Mouse (Mus musculus): ENCODE results near the gene Gm7029.
"Not testable (repeated sequence)": the region's sequence is repeated elsewhere in the genome, so short reads cannot be mapped to it uniquely, and the experiment has no call there.

The Gm7029 gene

DNA sequence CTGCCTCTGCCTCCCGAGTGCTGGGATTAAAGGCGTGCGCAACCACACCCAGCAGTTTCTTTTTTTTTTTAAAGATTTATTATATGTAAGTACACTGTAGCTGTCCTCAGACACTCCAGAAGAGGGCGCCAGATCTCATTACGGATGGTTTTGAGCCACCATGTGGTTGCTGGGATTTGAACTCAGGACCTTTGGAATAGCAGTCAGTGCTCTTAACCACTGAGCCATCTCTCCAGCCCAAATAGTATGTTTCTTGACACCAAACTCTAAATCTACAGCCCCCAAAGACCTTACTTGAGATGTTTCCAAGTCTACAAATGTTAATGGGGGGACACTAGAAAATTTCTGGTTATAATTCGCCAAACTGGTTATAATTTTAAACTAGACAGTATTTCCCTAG lies 18.3 kb downstream of the Gm7029 start:
- not testable (repeated sequence) for DNase-seq (ENCODE audit: low spot score in 2 of 2)

DNA sequence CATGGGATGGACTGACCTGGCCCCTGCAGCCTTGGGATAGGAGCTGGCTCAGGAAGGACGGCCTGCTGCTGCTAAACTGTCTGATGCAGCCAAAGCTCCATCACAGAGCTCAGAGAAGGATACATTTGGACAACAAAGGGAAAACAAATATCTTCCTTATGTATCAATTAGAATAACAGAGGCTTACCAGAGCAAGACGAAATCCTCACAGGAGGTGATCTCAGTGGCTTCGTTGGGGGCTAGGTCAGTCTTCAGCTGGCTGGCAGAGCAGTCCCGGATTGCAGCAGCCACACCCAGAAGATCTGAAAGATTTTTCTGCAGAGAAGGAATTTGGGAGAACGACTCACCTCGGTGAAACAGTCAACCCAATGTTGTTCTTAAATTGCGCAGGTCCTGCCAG lies 18.8 kb downstream of the Gm7029 start:
- DNase-seq (ENCODE audit: low spot score in 2 of 2): no peak

DNA sequence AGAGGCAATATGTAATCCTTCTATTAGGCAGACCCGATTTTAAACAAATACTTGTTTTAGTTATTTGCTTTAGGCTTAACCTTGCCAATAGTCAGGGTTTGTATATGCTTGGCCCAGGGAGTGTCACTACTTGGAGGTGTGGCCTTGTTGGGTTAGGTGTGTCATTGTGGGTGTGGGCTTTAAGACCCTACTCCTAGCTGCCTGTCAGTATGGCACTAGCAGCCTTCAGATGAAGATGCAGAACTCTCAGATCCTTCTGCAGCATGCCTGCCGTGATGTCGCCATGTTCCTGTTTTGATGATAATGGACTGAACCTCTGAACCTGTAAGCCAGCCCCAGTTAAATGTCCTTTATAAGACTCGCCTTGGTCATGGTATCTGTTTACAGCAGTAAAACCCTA lies 19.4 kb downstream of the Gm7029 start:
- DNase-seq (ENCODE audit: low spot score in 2 of 2): not testable (repeated sequence)

GRCm38 (mm10) chr17:33897114-33897794 lies 23.6 kb downstream of the Gm7029 start:
- no peak for DNase-seq (ENCODE audit: low spot score in 2 of 2)

GRCm38 (mm10) chr17:33898193-33898592 lies 24.6 kb downstream of the Gm7029 start:
- DNase-seq (ENCODE audit: low spot score in 2 of 2): not testable (repeated sequence)

GRCm38 (mm10) chr17:33899642-33900041 lies 26.0 kb downstream of the Gm7029 start:
- DNase-seq (ENCODE audit: low spot score in 2 of 2): no peak

DNA sequence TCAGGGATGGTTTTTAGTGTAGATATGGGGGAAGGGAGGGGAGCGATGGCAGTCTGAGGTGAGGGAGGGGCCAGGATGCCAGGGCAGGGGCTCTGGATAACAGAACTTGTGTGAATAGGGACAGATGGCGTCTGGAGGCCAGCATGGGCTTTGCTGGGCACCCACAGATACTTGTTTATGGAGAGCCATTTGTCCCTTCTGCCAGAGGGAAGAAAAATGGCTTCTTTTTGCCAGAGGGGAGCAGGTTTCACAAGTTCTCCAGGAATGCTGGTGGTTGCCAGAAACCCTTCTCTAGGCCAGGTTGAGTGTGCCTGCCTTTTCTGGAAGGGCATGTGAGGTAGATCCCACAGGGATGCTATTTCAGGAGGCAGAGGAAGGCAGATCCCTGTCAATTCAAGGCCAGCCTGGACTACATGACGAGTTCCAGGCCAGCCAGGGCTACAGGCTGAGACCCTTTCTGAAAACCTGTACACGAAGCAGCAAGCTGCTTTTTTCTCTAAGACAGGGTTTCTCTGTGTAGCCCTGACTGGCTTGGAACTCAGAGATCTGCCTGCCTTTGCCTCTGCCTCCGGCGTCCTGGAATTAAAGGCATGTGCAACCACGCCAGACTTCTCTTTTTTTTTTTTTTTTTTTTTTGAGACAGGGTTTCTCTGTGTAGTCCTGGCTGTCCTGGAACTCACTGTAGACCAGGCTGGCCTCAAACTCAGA lies 26.8 kb downstream of the Gm7029 start:
- no peak for DNase-seq (ENCODE audit: low spot score in 2 of 2)

- DNase-seq (ENCODE audit: low spot score in 2 of 2): no peak
These were observed 27.3 kb downstream of the Gm7029 start for GRCm38 (mm10) chr17:33900989-33901314.

- no peak for DNase-seq (ENCODE audit: low spot score in 2 of 2)
These were observed 28.0 kb downstream of the Gm7029 start for GRCm38 (mm10) chr17:33901653-33902052.

DNA sequence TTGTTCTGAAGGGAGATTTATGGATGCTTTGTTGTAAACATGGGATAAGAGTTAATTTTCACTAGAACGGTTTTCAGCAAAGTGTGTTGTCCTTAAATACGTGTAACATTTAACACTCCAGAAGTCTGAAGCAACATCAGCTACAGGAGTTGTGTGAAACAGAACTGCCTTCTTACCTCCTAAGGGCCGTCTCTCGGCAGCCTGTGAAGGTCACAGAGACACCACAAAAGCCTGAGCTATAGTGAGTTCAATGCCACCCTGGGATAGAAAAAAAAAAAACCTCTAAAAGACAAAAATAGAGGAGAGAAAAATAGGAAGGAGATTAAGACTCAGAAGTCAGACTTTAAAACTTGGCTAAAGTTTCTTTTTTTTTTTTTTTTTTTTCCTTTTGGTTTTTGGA lies 28.4 kb downstream of the Gm7029 start:
- no peak for DNase-seq (ENCODE audit: low spot score in 2 of 2)

- DNase-seq (ENCODE audit: low spot score in 2 of 2): no peak
These were observed 28.9 kb downstream of the Gm7029 start for GRCm38 (mm10) chr17:33902491-33902890.

GRCm38 (mm10) chr17:33903911-33904651 lies 30.4 kb downstream of the Gm7029 start:
- not testable (repeated sequence) for DNase-seq (ENCODE audit: low spot score in 2 of 2)

DNA sequence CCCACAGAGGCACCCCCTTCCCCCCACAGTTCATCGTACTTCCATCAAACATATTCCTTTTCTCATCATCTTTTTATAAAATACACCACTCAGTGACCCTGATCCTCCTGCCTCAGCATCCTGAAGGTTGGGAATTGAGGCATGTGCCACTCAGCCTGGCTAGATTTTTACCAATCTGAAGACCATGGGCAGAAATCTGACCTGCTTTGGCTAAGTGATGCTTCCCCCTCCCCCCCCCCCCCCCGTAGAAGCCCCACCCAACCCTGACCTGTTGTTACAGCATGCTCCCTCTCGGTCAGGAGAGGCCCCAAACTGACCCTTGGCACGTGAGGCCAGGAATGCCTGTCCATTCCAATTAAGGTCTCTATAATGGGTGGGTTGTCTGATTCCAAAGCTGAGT lies 31.2 kb downstream of the Gm7029 start, which contains the start of gene Platr17:
TSS of gene Platr17 (plus strand) at position 301 of the 400 bp plus-strand sequence.
- not testable (repeated sequence) for DNase-seq (ENCODE audit: low spot score in 2 of 2)

DNA sequence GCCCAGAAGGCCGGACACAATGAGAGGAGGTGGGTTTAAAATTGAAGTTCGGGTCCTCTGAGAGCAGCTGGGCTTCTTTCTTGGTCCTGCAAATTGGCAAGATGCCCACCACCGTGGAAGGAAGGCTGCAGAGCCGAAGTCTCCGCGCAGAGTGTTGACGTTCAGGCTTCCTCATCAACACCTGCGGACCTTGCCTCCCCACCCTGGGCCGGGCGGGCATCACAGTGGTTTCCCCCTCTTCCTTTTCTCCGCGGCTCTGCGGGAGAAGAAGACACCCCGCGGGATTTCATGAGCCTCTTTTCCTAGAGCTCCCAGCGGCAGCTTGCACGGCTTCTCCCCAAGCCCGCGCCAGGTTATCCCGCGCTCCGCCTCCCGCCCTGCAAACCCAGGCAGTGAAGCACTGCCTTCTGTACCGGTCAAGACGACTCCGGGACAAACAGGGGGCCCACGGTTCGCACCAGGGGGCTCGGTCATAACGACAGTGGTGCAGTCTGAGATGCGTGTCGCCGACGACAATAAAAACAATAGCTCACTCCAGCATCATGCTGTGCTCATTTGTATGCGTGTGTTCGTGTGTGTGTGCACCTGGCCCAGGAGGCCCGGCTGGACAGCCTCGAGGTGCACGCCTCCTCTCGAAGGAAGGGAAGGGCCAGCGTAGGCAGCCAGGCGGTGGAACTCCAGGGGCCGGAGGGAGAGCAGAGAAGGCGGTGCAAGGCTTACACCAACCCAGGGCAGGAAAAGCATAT lies 34.9 kb downstream of the Gm7029 start:
- DNase-seq (ENCODE audit: low spot score in 2 of 2): no peak

GRCm38 (mm10) chr17:33909077-33909868 lies 35.6 kb downstream of the Gm7029 start, which contains the start of gene Daxx:
Gene Daxx (plus strand): TSS chr17:33909414.
- DNase-seq (ENCODE audit: low spot score in 2 of 2): peak; percentile 98 to 99

DNA sequence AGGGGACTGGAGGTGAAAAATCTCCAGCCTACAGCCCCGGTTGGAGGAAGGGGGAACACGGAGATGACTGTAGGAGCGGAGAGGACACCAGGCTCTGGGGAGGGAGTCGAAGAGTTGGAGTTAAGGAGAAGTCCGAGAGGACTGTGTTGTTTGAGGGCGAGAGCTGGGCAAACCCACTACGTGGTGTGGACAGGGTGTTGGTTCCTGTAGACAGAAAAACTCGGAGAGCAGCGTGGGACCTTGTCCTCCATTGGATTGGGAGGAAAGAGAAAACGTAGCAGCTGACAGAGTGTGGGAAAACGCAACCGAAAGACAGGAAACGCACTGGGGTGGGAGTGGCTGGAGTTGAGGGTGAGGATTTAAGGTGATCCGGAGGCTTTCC lies 36.2 kb downstream of the Gm7029 start:
- no peak for DNase-seq (ENCODE audit: low spot score in 2 of 2)

DNA sequence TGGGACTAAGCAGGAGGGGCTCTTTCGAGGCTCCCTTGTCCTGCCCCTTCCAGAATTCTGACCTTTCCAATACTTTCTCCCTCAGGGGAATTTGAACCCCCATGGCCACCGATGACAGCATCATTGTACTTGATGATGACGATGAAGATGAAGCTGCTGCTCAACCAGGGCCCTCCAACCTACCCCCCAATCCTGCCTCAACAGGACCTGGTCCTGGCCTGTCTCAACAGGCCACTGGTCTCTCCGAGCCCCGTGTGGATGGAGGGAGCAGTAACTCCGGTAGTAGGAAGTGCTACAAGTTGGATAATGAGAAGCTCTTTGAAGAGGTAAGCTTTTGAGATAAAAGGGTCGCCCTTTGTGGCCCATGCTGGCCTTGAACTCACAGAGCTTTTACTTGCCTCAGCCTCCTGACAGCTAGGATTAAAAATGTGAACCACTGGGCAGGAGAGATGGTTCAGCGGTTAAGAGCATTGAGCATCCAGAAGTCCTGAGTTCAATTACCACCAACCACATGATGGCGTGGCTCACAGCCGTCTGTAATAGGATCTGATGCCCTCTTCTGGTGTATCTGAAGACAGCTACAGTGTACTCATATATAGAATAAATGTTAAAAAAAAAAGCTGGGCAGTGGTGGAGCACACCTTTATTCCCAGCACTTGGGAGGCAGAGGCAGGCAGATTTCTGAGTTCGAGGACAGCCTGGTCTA lies 36.9 kb downstream of the Gm7029 start:
- no peak for DNase-seq (ENCODE audit: low spot score in 2 of 2)

DNA sequence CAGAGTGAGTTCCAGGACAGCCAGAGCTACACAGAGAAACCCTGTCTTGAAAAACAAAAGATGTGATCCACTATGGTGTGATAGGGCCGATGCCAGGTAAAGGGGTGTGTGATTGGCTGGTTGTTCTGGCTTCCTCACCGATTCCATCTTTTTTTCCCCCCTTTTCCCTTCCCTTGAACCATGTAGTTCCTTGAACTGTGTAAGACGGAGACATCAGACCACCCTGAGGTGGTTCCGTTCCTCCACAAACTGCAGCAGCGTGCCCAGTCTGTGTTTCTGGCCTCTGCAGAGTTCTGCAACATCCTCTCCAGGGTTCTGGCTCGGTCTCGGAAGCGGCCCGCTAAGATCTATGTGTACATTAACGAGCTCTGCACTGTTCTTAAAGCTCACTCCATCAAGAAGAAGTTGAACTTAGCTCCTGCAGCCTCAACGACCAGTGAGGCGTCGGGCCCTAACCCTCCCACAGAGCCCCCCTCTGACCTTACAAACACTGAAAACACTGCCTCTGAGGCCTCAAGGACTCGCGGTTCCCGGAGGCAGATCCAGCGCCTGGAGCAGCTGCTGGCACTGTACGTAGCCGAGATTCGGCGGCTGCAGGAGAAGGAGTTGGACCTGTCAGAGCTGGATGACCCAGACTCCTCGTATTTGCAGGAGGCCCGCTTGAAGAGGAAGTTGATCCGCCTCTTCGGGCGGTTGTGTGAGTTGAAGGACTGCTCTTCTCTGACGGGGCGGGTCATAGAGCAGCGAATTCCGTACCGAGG lies 37.6 kb downstream of the Gm7029 start:
- peak in 1 of 2 experiments; percentile 16 for DNase-seq (ENCODE audit: low spot score in 2 of 2)

DNA sequence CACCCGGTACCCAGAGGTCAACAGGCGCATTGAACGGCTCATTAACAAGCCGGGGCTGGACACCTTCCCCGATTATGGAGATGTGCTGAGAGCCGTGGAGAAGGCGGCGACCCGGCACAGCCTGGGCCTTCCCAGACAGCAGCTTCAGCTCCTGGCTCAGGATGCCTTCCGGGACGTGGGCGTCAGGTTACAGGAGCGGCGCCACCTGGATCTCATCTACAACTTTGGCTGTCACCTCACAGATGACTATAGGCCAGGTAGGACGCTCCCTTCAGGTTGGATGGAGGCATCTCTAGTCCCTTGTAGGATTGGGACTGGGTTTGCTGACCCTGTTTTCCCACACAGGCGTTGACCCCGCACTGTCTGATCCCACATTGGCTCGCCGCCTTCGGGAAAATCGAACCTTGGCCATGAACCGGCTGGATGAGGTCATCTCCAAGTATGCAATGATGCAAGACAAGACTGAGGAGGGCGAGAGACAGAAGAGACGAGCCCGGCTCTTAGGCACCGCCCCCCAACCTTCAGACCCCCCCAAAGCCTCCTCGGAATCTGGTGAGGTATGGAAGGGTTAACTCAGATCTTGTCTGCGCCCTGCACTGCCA lies 38.3 kb downstream of the Gm7029 start:
- no peak for DNase-seq (ENCODE audit: low spot score in 2 of 2)
